Mouse (Mus musculus): ENCODE data around the gene Lrba. TPM values are rescaled to one million over a fixed set of nuclear protein-coding genes. Genes with fewer than 3 reads are reported as not detected.

Lrba gene
- polyA plus RNA-seq, 1 experiment from 2014 or later = 8.8 TPM

GRCm38 (mm10) chr3:86810908-86811307 lies 586.4 kb downstream of the Lrba start:
- ATAC-seq (ENCODE audit: low FRiP score, low read depth) = no peak
- H3K27ac ChIP-seq (replicated peaks) = no peak overlapping the region
- H3K9me3 ChIP-seq = no peaks in the 10 kb centered on the region
- no peak overlapping the region for H3K9ac ChIP-seq (replicated peaks)
- H3K4me3 ChIP-seq = no peak overlapping the region
- H3K4me1 ChIP-seq = 0 out of 2 replicates have a peak, but pooled peaks cover 2% of the 10 kb centered on the region
- H3K4me2 ChIP-seq (replicated peaks) = no peak overlapping the region
- H3K36me3 ChIP-seq = peaks cover 23% of the 10 kb centered on the region
- WGBS = 88% methylated on average over 5 of the region's 5 CpGs
- no peaks in the 10 kb centered on the region for H3K27me3 ChIP-seq

- Histone ChIP-seq H3K27ac (replicated peaks) (no peak overlapping the region), H3K9ac (replicated peaks) (no peak overlapping the region), H3K4me2 (replicated peaks) (no peak overlapping the region), H3K4me3 (no peak overlapping the region), H3K9me3 (no peaks in the 10 kb centered on the region), H3K4me1 (peaks cover 6% of the 10 kb centered on the region), H3K27me3 (no peaks in the 10 kb centered on the region), H3K36me3 (peaks cover 20% of the 10 kb centered on the region)
- WGBS = 24% methylated on average over 3 of the region's 3 CpGs
- ATAC-seq (ENCODE audit: low FRiP score, low read depth) = peak; percentile 77
Measured at GRCm38 (mm10) chr3:86812689-86813088, 588.2 kb downstream of the Lrba start.

- Histone ChIP-seq H3K4me3 (no peak overlapping the region), H3K27ac (replicated peaks) (no peak overlapping the region), H3K4me2 (replicated peaks) (no peak overlapping the region), H3K36me3 (peaks cover 19% of the 10 kb centered on the region), H3K4me1 (peaks cover 14% of the 10 kb centered on the region), H3K9me3 (no peaks in the 10 kb centered on the region), H3K27me3 (no peaks in the 10 kb centered on the region), H3K9ac (replicated peaks) (no peak overlapping the region)
- 64% methylated on average over 13 of the region's 13 CpGs for WGBS
- ATAC-seq (ENCODE audit: low FRiP score, low read depth) = no peak
Measured at GRCm38 (mm10) chr3:86818001-86818585, 593.6 kb downstream of the Lrba start.

GRCm38 (mm10) chr3:86819372-86819771 lies 594.9 kb downstream of the Lrba start:
- Histone ChIP-seq H3K27ac (replicated peaks) (no peak overlapping the region), H3K4me2 (replicated peaks) (no peak overlapping the region), H3K9me3 (no peaks in the 10 kb centered on the region), H3K9ac (replicated peaks) (no peak overlapping the region), H3K4me3 (no peak overlapping the region), H3K4me1 (peaks cover 14% of the 10 kb centered on the region), H3K36me3 (peaks cover 11% of the 10 kb centered on the region), H3K27me3 (no peaks in the 10 kb centered on the region)
- WGBS = 95% methylated on average over 6 of the region's 6 CpGs
- no peak for ATAC-seq (ENCODE audit: low FRiP score, low read depth)

GRCm38 (mm10) chr3:86820344-86820743 lies 595.9 kb downstream of the Lrba start:
- H3K27me3 ChIP-seq = no peaks in the 10 kb centered on the region
- no peaks in the 10 kb centered on the region for H3K9me3 ChIP-seq
- no peak for ATAC-seq (ENCODE audit: low FRiP score, low read depth)
- H3K4me3 ChIP-seq = no peak overlapping the region
- 0 out of 2 replicates have a peak, but pooled peaks cover 3% of the 10 kb centered on the region for H3K36me3 ChIP-seq
- H3K4me1 ChIP-seq = peaks cover 14% of the 10 kb centered on the region
- 82% methylated on average over 10 of the region's 10 CpGs for WGBS
- H3K4me2 ChIP-seq (replicated peaks) = no peak overlapping the region
- H3K27ac ChIP-seq (replicated peaks) = no peak overlapping the region
- H3K9ac ChIP-seq (replicated peaks) = no peak overlapping the region

GRCm38 (mm10) chr3:86821383-86821782 lies 596.9 kb downstream of the Lrba start:
- 66% methylated on average over 3 of the region's 3 CpGs for WGBS
- Histone ChIP-seq H3K4me2 (replicated peaks) (no peak overlapping the region), H3K27me3 (no peaks in the 10 kb centered on the region), H3K4me1 (peaks cover 14% of the 10 kb centered on the region), H3K9ac (replicated peaks) (no peak overlapping the region), H3K27ac (replicated peaks) (no peak overlapping the region), H3K9me3 (no peaks in the 10 kb centered on the region), H3K36me3 (0 out of 2 replicates have a peak, but pooled peaks cover 3% of the 10 kb centered on the region), H3K4me3 (no peak overlapping the region)
- no peak for ATAC-seq (ENCODE audit: low FRiP score, low read depth)

GRCm38 (mm10) chr3:86827506-86827905 lies 603.0 kb downstream of the Lrba start:
- no peak overlapping the region for H3K4me2 ChIP-seq (replicated peaks)
- no peaks in the 10 kb centered on the region for H3K27me3 ChIP-seq
- no peaks in the 10 kb centered on the region for H3K9me3 ChIP-seq
- no peak for ATAC-seq (ENCODE audit: low FRiP score, low read depth)
- no peak overlapping the region for H3K27ac ChIP-seq (replicated peaks)
- WGBS = 93% methylated on average over 3 of the region's 3 CpGs
- H3K36me3 ChIP-seq = peaks cover 7% of the 10 kb centered on the region
- H3K4me1 ChIP-seq = peaks cover 8% of the 10 kb centered on the region
- H3K4me3 ChIP-seq = no peak overlapping the region
- H3K9ac ChIP-seq (replicated peaks) = no peak overlapping the region

GRCm38 (mm10) chr3:86832115-86832514 lies 607.6 kb downstream of the Lrba start:
- Histone ChIP-seq H3K36me3 (peaks cover 11% of the 10 kb centered on the region), H3K9me3 (no peaks in the 10 kb centered on the region), H3K27ac (replicated peaks) (peak overlapping the region; percentile 47; the same call in 1 of the 2 replicates), H3K4me3 (no peak overlapping the region), H3K4me1 (peaks cover 31% of the 10 kb centered on the region), H3K9ac (replicated peaks) (no peak overlapping the region), H3K4me2 (replicated peaks) (no peak overlapping the region), H3K27me3 (no peaks in the 10 kb centered on the region)
- 82% methylated on average over 8 of the region's 8 CpGs for WGBS
- ATAC-seq (ENCODE audit: low FRiP score, low read depth) = no peak

Other genes starting within 250 kb of the Lrba start
- not detected in 2 replicates for gene Prss48, start 222.2 kb upstream of the Lrba start, polyA plus RNA-seq (2016; fragmentation: Nextera tagmentation; extraction: Ambion mirVana)
- gene Rps3a1, start 82.0 kb upstream of the Lrba start, polyA plus RNA-seq (2016; fragmentation: Nextera tagmentation; extraction: Ambion mirVana) = 812 and 830 TPM in 2 replicates

Measured in midbrain, embryonic 12.5 days (tissue).